Mouse (Mus musculus): Measurements from ENCODE around the gene Dbn1.
A peak's percentile ranks its signal among the peaks of the same experiment; 100 is the strongest.

Gene Dbn1

DNA sequence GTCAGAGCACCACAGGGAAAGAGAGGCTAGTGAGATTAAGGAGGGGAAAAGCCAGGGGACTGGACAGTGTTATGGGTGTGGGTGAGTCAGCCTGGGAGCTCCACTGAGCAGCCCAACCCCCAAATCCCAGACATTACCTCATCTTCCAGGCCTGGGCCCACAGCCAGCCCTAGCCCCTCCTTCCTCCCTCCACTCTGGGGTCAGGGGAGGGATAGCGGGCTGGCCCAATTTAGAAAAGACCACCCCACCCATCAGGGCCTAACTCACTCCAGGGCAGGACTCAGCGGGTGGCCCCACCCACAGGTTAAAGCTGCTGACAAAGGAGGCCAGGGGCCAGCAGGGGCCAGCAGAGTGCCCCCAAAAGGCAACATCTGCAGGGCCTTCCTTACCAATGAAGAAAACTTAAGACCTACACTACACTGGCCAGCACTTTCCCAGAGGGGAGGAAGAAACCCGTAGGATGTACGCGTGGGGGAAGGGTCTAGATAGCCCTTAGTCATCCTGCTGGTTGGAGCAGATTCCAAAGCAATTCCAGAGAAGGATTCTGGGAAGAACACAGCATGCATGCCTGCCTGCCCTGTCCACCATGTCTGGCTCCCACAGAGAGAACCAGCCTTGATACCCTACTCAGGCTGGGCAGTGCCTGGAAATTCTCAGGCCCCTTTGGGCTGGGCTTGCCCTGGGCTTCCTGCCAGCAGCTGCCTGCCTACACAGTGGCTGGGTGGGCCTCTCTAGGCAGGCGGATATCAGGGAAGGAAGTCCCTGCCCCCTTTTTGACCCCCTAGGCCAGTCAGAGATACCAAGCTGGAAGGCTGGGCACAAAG, 23.0 kb upstream of the Dbn1 start:
- DNase-seq (ENCODE audit: extremely low read depth, low read depth) = no peak

DNA sequence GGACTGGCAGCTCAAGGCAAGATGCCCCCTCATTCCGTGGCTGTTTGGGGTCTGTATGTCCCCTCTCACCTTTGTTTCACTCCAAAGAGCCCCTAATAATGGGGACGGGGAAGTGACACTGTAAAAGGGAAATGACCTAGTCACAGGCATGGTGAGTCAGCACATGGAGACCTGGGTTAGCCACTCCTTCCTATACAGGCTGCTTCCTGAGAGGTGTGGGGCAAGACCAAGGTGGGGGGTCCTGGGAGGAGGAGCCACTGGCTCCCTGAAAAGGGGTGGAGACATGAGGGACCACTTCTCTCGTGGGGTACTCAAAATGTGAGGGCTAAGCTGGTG, 22.4 kb upstream of the Dbn1 start:
- peak; percentile 67 for DNase-seq (ENCODE audit: extremely low read depth, low read depth)

DNA sequence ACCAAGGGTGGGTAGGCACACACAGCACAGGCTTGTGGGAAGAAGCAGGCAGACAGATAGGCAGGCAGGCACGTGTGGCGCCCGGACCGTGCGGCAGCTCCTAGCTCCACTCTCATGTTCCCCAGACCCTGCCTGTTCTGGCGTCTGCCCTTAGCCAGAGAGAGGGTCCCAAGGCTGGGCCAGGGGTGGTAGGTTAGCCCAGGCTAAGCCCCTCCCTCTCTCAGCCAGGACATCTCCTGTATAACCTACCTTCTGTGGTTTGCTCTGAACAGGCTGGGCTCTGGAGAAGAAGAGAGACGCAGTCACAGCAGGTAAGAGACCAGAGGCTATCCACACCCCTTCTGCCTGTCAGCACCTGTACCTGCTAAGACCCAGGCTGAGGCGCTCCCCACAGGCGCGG, 20.6 kb upstream of the Dbn1 start:
- no peak for DNase-seq (ENCODE audit: extremely low read depth, low read depth)

DNA sequence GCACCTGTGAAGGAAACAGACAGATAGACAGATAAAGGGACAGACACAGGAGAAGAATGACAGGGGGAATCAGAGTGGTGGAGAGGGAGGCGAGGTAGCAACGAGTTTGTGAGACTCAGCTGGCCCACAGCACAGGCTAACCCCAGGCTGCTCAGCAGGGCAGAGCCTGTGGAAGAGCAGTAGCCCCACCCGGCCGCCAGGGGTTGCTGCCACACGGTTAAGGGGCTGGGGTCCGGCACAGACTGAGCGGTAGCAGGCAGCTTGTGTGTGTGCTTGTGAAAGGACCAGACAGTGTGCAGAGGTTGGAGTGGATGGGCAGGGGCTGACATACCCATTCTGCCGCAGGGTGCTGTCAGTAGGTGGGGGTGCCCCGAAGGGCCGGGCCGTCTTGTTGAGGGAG, 20.0 kb upstream of the Dbn1 start:
- DNase-seq (ENCODE audit: extremely low read depth, low read depth) = no peak

- no peak for DNase-seq (ENCODE audit: extremely low read depth, low read depth)
These were observed 18.8 kb upstream of the Dbn1 start for GRCm38 (mm10) chr13:55506697-55507096.

DNA sequence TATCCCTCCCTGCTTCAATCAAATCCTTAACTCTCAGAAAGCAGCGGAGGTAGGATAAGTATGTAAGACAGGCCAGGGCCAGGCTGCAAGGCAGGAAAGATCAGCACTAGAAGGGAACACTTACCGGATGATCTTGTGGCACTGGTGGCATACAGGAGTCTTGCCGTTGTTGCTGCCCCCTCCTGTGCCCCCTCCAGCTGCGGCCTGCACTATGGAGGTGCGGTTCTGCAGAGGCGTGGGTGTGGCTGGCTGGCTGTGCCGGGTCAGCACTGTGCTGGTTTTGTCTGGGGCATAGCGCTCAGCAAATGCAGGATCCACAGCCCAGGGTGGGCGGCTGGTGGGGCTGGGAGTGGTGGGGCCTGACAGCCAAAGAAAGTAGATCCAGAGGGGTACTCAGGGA, 17.9 kb upstream of the Dbn1 start:
- no peak for DNase-seq (ENCODE audit: extremely low read depth, low read depth)

DNA sequence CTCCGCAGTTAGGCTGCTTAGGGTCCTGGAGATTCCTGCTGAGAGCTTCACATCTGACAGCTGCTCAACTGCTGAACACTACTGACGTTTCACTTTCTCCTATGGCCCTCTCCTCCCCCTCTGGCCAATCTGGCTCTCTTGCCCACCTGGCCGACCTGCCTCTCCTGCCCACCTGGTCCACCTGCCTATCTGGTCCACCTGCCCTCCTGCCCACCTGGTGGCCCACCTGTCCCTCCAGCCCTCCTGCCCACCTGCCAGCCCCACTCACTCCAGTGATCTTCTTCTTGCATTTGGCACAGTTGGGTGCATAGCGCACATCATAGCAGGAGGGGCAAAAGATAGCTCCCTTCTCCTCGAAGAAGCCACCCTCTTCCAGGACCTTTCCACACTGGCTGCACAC, 16.5 kb upstream of the Dbn1 start:
- no peak for DNase-seq (ENCODE audit: extremely low read depth, low read depth)

DNA sequence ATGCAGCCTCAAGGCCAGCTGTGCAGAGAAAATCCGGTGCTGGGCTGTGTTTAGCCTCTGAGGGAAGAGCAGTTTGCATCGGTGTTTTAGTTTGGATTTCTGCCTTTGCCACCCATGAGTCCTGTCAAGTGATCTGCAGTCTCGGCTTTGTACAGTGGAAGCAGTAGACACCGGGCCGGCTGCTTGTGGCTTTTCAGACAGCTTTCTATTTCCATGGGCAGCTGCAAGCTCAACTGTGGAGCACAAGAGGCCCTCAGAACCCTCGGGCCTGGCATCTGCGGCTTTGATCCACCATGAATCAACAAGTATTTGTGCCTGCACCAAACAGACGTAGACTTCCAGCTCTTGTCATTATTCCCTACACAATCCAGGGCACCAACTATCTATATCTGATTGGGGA, 14.5 kb upstream of the Dbn1 start:
- no peak for DNase-seq (ENCODE audit: extremely low read depth, low read depth)

DNA sequence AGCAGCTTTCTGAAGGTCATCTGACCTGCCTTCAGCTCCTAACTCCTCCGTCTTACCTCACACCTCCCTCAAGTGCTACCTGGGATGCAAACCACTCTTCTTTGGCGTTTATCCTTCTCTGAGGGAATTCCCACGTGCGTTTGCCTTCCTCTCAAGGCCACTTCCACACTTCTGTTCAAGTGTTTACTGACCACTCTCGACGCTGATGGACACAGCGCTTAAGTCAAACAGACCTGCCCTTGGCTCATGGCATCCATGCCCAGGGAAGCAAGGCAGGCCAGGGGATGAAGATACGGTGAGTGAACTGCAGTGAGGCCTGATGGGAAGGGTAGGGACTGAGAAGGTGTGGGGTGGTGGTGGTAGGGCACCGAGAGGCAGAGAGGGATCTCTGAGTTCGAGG, 12.7 kb upstream of the Dbn1 start:
- no peak for DNase-seq (ENCODE audit: extremely low read depth, low read depth)

- DNase-seq (ENCODE audit: extremely low read depth, low read depth) = no peak
These were observed 11.0 kb upstream of the Dbn1 start for GRCm38 (mm10) chr13:55498906-55499305.

DNA sequence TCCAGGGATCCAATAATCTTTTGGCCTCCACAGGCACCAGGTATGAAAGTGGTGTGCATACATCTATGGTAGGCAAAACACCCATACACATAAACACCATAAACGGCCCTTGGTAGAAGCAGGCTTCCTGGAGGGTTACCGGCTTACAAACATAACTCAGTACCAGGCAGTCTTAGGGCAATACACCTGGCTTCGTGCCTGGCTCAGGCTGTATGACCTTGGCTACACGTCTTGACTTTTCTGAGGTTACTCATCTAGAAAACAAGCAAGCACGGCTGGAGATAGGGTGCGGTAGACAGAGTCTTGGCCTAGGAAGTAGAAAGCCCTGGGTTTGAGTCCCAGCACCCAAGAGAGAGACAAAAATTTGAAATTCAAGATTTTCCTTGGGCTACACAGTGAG, 8.8 kb upstream of the Dbn1 start:
- DNase-seq (ENCODE audit: extremely low read depth, low read depth) = no peak

DNA sequence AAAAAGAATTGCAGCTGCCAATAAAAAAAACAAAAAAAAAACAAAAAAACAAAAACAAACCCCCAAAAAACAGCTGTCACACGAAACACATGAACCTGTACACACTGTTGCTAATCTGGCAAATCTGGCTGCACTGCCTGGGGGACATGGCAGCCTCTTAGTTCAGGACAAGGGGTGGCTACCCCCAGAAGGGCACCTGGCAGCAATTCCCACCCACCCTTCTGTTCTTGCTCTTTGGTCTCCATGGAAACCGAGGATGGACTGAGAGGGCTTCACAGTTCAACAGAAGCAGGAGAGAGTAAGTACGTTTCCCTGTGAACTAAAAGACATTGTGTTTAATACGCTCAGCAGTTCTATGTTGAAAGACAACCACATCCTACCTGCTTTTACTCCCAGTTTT, 7.8 kb upstream of the Dbn1 start:
- DNase-seq (ENCODE audit: extremely low read depth, low read depth) = no peak

DNA sequence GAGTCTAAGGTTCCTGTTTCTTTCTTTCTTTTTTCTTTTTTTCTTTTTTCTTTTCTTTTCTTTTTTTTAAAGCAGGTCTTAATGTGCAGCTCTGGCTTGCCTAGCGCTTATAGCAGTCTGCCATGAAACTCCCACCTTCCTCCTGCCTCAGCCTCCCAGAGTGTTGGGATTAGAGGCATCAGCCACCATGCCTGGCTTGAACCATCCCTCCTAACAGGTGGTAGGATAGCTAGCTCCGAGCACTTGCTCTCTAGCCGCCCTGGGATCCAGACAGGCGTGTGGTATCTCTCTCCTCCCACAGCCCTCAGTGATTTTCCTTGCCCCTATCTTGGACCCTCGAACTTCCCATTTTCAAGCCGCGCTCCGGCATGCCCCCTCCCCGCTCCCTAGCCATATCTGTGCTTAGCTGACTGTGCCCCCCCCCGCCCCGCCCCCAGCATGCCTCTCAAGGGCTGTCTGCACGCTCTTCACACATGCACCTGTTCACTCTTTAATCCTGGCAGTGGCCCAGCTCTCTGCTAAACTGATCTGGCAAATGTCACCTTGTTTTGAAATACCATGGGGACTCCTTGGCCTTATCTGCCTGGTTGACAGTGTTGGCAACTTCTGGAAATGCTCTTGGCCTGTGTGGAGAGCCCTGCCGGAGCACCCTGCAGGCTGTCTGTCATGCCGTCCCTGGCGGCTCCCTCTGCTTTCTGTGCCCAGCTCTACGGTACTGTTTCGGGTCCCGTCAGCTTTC, 7.1 kb upstream of the Dbn1 start:
- DNase-seq (ENCODE audit: extremely low read depth, low read depth) = peak; percentile 90

GRCm38 (mm10) chr13:55494257-55494656, 6.3 kb upstream of the Dbn1 start:
- no peak for DNase-seq (ENCODE audit: extremely low read depth, low read depth)

DNA sequence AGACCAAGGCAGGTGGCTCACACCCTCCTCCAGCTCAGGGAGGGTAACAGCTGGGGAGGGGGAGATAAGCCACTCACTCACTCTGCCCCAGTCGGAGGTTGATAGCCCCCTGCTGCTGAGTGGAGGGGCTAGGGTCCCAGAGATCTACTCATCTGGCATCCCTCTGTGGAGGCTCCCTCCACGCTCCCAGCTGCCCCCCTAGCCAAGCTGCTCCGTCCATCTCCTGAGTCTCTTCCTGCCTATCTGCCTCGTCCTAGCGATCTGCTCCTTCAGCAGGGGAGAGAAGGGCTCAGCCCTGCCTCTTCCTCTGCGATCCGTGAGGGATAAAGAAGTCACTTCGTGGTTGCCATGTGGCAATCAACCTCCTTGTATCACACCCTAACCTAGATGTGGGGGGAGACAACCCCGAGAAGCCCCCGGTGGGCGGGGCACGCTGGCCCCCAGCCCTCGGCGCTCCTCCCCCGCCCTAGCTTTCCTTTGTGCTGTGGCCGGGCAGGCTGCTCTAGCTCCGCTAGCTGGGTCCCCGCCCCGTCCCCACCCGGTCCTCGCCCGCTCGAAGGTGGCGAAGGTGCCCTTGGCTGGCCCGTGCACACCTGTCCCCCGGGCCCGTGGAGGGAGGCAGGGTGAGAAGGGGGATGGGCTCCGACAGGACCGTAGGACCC, 864 bp downstream of the Dbn1 start:
- DNase-seq (ENCODE audit: extremely low read depth, low read depth) = no peak

DNA sequence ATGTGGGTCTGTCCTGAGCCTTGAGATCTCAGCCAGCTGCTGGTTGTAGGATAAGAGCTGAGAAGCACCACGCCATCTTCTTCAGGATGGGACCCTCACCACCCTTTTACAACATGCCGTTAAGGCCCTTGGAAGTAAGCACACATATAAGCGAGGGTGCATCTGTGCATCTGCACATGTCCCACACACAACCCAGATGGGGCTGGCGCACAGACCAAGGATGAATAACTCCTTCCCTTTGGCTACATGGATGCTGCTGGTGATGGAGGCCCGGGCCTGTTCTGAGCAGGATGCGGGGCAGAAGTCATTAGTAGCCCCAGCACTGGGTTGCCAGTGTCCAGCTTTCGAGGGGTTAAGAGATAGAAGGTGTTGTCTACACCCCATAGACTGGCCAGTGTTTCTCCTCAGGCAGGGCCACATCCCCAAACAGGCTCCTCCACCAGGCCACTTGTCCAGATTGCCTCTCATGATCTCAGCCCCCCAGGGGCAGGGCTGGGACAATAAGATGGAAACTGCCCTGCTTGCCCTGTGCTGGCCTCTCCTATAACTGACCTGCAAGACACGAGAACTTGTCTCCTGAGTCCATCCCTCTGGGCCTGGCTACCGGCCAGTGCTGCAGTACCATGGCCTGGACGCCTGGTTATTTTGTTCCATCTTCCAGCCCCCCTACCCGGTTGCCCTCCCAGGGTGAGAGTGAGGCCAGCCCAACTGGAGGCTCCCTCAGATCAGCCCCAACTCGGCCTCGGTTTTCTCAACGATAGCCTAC, 1.7 kb downstream of the Dbn1 start:
- no peak for DNase-seq (ENCODE audit: extremely low read depth, low read depth)

GRCm38 (mm10) chr13:55484520-55485088, 3.3 kb downstream of the Dbn1 start:
- no peak for DNase-seq (ENCODE audit: extremely low read depth, low read depth)

DNA sequence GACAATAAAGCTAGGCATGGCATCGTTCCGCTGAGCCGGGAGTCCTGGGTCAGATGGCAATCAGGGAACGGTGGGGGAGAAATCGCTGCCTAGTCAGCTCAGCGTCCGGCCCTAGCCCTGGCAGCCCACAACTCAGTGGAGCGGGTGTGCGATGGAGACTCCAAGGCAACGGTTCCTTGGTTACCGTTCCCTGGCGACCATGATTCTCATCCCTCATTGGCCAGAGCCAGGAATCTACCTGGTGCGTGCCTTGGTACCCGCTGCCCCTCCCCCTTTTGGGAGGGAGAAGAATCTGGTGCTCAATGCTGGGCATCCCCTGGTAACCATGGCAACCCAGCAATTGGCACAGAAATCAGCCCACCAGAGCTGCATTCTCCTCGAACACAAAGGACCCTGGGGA, 4.3 kb downstream of the Dbn1 start:
- DNase-seq (ENCODE audit: extremely low read depth, low read depth) = no peak

- no peak for DNase-seq (ENCODE audit: extremely low read depth, low read depth)
These were observed 4.8 kb downstream of the Dbn1 start for GRCm38 (mm10) chr13:55483071-55483470.

DNA sequence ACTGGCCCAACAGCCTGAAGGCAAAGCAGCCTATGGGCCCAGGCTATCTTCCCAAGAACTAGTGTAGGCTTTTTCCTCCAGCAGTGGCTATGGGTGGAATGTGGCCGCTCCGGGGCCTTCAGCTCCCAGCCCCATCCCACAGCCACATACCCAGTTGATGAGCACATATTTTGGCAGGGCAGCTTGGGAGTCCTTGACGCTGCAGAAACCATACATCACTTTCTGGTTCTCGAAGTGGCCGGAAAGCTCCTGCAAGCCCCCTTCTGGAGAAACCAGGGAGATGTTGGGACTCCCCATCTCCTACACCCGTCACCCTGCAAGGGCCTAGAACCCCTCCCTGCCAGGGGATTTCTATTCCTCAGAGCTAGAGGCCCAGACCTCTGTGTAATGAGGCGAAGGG, 5.4 kb downstream of the Dbn1 start:
- no peak for DNase-seq (ENCODE audit: extremely low read depth, low read depth)

- no peak for DNase-seq (ENCODE audit: extremely low read depth, low read depth)
These were observed 8.0 kb downstream of the Dbn1 start for GRCm38 (mm10) chr13:55479929-55480328.
